Mouse (Mus musculus) embryo, embryonic 11.5 days (tissue): ENCODE results near the gene Shisa6.

Source experiments
- DNase-seq: peaks from one replicate; pipeline ENCODE4 v3.0.0-alpha.2; 2012; ENCODE audit warnings: low read depth, low spot score

Gene Shisa6

DNA sequence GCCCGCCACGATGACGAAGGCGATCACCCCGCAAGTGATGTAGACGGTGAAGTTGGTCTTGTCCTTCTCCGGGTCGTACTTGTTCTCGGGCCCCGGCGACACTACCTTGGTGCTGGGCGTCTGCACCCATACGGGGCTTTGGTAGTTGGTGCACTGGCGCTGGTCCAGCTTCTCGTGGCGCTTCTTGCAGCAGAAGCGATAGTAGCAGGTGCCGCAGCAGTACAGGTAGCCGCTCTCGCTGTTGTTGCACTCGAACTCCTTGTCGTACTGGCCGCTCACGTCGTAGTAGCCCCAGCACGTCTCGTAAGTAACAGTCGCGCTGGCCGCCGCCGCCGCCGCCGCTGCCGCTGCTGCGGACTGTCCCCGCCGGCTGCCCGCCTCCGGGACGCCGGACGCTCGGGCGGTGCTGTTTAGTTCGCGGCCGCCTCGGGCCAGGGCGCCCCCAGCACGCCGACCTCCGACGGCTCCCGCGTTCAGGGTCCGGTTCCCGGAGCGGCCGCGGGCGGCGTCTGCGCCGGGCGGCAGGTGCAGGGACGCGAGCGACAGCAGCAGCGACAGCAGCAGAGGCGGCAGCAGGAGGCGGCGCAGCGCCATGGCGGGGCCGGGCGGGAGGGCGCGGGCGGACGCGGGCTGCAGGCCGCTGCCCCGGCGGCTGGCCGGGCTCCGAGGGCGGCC is at the start of gene Shisa6:
Gene Shisa6, minus strand, starts transcription at position 594 of the 675 bp plus-strand sequence.
- no peak for DNase-seq

DNA sequence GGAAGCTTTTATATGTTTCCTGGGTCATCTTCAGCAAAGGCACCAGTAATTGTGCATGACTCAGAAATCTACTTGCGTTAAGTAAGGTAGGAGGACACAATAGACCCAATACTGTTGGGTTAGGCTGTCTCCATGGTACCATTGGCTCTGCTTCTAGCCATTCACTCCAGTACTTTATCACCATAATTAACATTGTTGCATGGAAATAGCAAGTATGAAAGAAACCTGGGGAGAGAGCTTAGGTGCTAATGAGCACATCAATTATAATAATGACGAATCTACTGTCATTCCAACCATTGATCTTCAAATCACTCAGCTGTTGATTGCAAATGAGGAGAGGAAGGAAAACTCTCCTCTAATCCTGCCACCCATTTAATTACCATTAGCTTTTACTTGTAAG is 48.1 kb upstream of the Shisa6 start:
- no peak for DNase-seq

DNA sequence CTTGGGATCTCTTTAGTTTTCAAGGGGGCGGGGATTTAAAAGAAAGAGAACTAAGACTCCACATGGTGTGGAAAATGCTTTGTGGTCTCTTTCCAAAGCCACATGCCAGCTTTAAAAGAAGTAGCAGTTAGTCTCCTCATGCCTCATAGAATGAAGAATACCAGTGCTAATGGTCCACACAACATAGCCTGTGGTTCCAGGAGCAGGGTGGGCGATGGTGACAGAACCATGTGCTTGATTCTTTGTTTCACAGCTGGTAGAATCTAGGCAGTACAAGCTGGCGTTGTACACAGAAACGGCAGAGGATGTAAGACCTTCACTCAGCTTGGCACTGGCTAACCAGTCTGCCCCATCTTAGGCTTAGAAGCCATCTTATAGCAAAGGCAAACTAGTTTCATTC is 43.3 kb upstream of the Shisa6 start:
- no peak for DNase-seq

DNA sequence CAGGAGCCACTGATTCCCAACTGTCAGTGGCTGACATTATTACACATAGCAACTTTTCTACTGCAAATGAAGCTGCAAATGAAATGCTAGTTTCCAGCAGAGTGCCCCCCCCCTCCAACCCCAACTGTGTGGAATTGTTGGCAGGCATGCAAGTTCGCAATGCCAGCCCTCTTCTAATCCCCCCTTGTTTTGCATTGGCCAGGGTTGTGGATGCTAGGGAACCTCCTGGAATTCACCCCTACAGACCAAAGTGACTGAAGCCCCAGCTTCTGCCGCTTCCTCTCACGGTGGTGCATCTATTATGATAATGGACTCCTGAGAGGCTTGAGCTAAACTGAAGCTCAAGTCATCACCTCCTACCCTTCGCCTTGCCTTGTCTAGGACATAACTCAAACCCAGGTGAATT is 42.6 kb upstream of the Shisa6 start:
- DNase-seq = no peak

DNA sequence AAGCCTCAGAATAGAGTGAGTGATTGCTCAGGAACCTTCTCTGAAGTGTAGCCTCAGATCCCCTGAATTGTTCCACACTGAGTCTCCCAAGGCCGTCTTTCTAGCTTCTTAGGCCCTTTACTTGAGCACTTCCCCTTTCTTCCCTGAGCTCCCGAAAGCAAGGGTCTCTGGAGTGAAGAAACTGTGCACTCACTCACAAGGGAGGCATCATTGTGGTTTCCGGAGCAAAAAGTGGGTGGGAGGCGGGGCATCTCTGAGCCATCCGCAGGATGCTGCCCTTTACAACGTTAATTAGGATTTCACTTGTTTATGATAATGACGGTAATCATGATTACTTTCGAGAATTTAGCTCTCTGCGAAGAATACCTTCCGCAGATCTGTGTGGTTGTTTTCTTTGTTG is 41.6 kb upstream of the Shisa6 start:
- DNase-seq = no peak

DNA sequence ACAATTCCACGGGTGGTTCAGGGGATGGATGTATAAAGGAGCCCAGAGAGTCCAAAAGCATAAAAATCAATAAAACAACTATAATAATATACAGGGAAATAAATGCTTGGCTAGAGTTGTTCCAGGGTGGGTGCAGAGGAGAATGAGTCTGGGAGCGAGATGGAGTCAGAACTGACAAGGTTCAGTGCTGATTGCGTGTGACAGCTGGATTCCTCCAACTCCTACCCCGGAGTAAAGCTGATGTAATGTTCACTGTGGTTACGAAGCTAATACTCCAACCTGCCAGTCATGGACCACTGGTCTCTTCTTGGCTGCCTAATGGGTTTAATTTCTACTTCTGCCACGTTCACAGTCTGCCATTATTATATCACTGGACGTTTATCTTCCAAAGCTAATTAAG is 36.5 kb upstream of the Shisa6 start:
- no peak for DNase-seq

DNA sequence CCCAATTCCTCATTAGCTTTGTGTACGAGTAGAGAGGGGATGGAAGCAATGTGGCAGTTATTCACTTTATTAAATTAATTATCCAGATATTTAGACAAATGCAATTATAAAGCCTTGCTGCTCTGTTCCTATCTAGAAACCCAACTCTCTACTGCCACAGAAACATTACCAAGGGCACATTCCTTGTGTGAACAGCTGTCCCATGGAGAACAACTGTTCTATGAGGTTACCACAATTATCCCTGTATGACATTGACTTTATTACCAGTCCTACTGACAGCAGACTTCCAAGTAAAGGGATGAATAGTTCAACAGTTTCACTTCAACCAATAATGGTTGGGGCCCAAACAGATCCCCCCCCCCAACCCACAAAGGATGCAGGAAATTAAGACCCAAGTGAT is 12.1 kb upstream of the Shisa6 start:
- DNase-seq = no peak

DNA sequence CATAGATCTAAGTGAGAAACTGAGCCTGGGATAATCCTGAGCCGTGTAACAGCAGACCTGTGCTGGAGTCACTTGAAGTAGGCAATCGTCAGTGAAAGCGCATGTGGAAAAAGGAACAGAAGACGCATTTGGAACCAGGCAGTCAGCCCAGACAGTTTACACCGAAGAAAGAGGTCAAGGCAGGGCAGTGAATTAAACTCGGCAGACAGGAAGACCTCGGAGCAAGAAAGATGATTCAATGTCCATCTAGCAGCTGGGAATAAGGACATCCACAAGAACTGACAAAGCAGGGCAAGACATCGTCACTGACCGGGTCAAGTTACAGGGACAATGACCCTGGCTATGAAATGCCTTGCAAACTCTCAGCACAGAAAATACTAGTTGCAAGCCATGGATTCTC is 10.1 kb upstream of the Shisa6 start:
- no peak for DNase-seq

DNA sequence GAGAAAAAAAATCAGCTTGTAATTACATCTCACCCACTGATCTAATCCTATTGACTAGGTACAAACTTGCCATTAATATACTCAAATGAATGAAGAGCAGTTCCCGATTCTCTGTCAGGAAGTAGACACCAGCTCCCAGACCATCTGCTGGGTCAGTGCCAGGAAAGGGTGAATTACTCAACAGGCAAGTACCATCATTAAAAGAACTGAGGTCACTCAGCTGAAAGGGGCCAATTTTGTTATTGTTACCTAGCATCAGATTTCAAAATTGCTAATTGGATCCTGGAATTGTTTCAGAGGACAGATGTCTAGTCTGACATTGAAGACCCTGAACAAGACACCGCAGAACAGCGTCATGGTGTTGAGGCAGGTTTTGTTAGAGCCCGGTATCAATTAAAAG is 9.4 kb upstream of the Shisa6 start:
- DNase-seq = no peak

DNA sequence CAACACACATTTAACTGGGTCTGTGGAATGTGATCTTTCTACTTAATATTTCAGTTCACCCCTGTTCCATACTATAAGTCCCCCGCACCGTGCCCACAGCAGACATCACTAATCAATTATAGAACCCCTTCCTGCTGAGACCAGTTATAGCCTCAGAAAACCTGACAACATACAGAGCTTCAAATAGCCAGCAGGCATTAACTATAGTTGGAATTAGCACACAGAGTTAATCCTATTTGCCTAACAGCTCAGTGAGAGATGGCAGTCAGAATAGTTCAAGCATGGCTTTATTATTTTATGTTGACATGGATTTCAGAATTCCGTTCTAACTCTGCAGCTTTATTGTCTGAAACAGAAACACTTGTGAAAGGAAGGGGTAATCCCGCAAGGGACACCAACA is 8.5 kb upstream of the Shisa6 start:
- DNase-seq = no peak

DNA sequence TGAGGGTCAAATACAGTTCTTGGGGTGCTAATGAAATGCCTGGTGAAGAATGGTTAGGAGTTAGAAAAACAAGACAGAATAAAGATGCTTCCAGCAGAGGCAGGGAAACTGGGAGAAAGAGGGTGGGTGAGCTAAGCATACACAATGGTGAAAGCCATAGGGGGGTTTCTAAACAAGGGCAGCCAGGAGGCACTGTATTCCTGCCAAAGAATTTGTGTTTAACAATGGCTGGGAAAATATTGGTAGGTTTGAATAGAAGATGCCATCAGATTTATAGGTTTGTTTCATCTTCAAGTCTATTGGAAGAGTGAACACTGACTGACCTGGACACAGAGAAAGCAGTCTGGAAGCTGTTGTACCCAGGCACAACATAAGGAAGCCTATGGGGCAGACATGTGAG is 2.4 kb upstream of the Shisa6 start:
- no peak for DNase-seq

DNA sequence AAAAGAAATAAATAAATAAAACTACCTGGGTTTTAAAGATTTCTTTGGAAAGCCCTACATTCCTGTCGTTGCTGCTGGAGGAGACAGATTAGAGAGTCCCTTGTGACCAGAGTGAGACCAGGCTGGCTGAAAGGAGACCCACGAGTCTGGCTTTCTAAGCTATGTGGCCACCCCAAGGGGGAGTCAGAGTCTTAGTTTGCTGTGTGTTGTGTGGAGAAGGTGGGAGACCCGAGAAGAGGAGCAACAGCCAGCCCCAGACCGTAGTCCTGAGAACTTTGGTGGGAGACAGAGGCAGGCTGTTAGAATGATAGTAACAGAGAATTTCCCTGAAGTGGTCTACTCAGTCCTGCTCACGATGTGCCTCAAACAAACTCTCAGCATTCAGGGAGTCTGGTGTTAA is 1.6 kb upstream of the Shisa6 start:
- no peak for DNase-seq

DNA sequence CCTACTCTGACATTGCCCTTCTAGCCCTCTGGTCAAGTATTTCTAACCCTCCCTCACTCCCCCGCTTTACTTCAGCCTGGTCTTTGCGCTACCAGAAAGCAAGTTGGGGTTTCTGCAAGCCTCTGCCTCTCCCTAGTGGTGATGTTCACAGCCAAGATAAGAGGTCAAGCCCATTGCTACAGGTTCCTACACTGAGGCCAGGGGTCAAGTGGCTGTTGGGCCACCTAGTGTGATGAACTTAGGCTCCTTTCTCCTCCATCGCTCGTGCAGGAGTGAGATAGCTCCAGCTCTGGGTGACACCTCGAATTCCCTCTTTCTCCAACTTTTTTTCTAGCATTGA is 1.2 kb upstream of the Shisa6 start:
- no peak for DNase-seq

DNA sequence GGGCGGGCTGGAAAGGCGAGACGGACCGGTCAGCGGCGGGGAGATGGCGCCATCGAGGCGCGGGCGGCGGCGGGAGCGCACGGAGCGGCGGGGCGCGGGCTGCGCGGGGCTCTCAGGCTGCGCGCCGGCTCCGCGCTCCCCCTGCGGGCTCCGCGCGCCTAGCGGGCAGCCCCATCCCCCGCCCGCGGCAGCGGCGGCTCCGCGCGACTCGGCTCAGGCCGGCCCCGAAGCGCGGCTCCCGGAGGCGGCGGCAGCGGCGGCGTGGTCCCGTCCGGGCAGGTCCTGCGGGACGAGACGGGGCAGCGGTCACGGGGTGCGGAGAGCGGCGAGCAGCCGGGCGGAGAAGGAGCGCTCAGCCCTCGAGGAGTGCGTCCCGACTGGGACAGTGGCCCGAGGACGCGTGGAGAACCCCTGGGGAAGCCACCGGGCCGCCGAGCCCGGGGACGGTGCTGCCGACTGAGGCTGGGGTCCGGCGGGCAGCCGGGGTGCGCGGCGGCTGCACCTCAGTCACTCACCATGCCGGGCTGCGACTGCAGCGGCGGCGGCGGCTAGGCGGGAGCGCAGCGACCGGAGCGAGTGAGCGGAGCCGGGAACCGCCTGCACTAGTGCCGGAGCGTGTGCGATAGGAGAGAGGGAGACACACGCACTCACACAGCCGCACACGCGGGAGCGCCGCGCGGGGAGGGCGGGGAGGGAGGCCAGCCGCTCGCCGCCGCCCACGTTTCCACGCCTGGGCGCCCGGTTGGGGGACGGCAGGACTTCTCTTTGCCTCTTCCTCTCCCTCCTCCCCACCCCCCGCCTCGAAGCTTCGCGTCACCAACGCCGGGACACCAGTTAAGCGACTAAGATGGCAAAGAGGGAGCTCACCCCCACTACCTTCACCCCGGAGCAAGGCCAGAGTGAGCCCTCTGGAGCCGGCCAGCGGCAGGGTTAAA is 549 bp upstream of the Shisa6 start:
- DNase-seq = no peak

DNA sequence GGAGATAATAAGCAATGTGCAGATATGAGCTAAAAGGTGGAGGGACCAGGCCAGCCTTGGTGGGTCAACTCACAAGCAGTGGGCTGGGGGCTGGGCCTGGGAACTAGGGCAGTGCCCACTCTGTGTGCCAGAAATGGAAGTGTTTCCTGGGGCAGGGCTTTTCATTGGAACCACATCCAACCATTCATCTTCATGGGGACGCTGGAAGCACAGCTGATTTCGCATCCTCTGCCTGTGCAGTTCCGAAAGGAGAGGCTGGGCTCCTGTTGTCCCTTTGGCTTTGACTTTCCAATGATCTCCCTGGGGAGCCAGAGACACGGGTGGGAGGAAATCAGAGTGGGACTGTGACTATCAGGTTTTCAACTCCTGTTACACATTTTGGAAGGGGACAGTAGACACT is 1.5 kb downstream of the Shisa6 start:
- no peak for DNase-seq

DNA sequence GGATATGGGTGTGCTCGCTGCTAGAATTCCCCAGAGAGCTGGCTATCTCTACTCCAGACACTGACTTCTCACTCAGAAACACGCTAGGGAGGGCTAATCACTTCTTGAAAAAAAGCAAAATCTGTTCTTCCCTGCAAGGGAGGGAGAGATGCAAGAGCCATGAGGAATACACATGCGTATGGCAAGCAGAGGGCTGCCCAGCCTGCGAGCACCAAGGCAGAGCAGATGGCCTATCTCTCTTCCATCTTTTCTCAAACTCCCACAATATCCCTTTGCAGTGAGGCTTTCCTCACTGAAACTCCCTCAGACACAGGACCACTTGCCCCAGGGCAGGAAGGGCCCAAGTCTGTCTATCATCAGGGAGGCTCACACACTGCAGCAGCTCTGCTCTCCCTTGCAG is 3.4 kb downstream of the Shisa6 start:
- no peak for DNase-seq

DNA sequence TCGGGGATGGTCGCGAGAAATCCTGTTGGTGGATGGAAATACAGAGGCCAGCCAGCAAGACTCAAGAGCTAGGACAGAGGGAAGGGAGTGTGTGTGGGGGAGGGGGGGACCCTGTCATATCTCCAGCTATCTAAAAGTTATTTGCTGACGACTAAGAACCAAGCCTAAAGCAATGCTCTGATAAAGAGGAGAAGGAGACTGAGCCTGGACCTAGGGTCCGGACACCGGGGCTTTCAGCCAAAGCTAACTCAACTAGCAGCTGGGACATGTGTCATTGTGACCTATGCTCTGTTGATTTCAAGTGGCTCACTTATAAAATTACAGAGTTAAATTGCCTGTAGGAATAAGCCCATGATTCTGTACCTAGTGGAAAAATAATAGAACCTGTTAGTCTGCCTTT is 6.4 kb downstream of the Shisa6 start:
- DNase-seq = no peak

DNA sequence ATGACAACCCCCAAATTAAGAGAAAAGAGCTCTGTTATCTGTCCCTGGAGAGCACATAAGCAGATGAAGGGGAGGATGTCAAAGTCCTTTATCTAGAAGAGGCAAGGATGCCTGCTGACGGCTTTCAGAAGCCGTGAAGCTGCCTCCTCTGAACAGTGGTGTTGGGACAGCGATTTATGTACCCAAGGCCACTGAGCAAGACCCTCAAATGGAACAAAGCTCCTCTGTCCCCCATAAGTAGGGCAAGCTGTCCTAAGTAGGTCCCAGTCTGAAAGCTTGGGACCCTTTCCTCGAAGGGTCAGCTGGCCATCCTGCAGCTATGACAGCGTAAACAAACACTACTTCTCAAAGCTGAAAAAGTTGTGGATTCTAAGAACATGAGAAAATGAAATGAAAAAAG is 11.4 kb downstream of the Shisa6 start:
- DNase-seq = no peak

DNA sequence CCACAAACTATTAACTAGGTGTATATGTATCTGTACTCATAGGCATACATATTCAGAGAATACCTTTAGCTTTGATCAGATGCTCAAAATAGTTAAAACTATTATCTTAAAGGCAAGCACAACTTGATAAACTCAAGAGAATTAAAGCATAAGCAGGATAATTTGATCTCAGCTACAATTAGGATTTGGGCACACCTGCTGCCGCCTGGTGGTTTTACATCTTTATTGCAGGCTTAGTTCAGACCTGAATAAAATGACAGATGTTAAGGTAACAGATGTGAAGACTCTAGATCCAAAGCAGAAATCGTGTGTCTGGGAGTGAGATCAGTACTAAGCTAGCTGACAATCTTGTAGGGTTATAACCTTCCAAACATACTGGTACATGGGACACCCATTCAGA is 24.8 kb downstream of the Shisa6 start:
- no peak for DNase-seq

DNA sequence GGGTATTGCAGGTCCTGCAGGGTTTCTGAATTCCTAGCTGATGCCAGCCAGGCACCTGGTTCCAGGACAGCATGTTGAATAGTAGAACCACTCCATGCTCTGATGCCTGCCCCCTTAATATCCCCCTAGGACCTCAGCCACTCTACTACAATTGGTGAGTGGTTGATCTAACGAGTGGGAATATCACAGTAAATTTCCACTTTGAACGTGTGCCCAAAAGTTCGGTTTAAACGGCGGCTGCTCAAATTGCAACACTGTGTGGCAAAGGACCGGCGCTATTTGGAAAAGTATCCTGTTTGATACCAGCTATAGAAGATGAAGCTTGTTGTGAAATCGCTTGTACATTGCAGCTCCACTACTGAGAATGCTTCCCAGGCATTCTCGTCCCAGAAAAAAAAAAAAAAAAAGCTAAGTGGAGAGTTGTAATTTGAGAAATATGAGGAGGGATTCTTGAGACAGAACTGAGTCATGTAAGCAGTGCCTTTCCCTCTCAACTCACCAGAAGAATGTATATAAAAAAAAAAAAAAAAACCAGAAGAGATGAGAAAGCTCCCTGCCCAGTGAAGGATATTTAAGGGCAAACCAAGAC is 26.8 kb downstream of the Shisa6 start:
- DNase-seq = no peak

DNA sequence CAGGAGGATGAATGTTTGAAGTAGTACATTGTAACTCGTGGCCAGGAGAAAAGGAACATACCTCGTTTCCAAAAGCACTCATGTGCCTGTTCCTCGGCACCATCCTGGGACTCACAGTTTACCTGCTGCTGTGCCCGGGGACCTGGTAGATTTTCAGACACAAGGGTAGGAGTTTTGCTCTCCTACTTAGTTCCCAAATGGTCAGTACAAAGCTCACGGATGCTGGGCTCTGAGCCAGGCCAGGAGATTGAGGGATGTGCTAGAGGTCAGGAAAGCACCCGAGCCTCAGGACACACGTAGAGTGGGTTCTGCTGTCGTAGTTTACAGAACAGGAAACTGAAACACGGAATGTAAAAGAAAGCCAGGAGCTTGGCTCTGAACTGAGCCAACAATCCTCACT is 29.5 kb downstream of the Shisa6 start:
- DNase-seq = no peak

DNA sequence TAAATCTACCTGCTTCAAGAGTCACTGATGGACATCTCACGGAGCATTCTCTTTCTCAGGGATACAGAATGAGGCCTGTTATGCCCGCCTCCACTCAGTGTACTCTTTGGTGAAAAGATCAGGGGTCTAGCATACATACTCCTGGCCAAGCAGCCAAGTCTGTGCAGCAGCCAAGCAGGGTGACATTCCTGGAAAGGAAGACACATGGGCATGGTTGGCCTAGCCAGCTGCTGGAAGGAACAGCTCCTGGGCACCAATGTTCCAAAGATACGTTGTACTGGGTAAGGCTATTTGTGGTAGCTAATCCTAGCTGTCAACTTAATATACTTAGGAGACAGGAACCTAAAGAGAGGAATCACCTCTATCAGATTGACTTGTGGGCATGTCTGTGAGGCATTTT is 31.4 kb downstream of the Shisa6 start:
- no peak for DNase-seq

DNA sequence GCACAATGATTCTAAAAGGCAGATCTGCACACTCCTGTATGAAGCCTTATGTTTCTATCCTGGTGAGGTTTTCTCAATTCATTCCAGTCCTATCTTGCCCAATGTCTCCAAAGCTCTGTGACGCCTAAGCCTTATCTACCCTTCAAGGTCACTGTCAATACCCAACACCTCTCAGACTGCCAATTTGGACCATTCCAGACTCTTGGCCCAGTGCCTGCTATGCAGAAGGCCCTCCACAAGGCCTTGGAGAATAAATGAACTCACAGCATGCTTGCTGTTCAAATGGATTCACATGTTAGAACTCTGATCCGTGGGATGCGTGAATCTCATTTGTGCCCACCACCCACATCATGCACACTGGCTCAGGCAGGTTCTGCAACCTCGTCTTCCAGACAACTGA is 38.0 kb downstream of the Shisa6 start:
- DNase-seq = no peak
